8 mouse cellular contexts compared by ENCODE assay signal in the genomic region with DNA sequence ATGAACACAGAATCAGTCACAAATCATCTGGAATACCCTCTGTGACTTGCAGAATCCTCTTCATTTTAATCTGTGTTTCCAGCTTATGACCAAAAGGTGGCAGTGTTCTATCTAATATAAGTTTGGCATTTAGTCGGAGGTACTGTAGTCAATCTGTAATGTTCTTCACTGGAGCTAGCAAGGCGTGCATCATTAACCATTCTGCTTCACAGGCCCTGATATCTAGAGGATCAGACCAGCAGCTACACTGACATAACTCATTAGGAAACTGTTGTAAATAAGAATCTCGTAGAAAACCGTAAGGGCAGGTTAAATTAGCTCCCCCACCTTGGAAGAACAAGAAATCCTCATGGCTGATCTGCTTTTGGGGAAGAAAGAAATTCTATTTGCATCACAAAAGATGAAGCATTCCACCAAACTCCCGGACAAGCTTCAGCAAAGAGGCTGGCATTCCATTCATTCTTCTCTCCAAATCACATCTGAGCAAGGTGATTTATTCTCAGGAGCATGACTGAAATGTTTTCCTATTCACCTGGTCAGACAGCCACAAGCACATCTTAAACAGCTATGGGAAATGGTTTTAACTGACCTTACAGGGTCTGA.
DNase-seq lines count a peak whose midpoint lies in the region; ATAC-seq lines count a peak whose summit lies in the region.

No protein-coding gene starts in this region.

- no peak overlapping the region for H3K4me2 ChIP-seq in hindbrain, embryonic 16.5 days (ENCODE audit: low read length)

- H3K27ac ChIP-seq in hindbrain, embryonic 16.5 days (ENCODE audit: low read depth, low read length) = 0 out of 2 replicates have a peak overlapping the region, but pooled peaks have one; percentile 17

- no peaks in the 10 kb centered on the region for H3K27me3 ChIP-seq in hindbrain, embryonic 16.5 days (replicated peaks; ENCODE audit: control insufficient read depth, insufficient read depth, low read length)

- 11% methylated on average over 5 of the region's 5 CpGs for WGBS in hindbrain, embryonic 16.5 days

- H3K4me1 ChIP-seq in hindbrain, embryonic 16.5 days (ENCODE audit: control insufficient read depth, insufficient read depth, low read depth, low read length) = no peaks in the 10 kb centered on the region

- H3K9ac ChIP-seq in hindbrain, embryonic 16.5 days (ENCODE audit: low read depth, low read length) = no peak overlapping the region

- no peaks in the 10 kb centered on the region for H3K9me3 ChIP-seq in hindbrain, embryonic 16.5 days (ENCODE audit: control insufficient read depth, low read length)

- no peak overlapping the region for H3K4me3 ChIP-seq in hindbrain, embryonic 16.5 days (ENCODE audit: low read length)

- DNase-seq in cerebellum, postnatal 14 days = peak; percentile 4 to 21
- no peak for DNase-seq in cerebellum, adult 11 months
- peak; percentile 1 for DNase-seq in right cerebral cortex, adult 18-20 months
- no peak for DNase-seq in right cerebral cortex, postnatal 14 days
- DNase-seq in urinary bladder, postnatal 25 days (ENCODE audit: low spot score) = no peak
- no peak for DNase-seq in c-Kit-positive CD71-positive TER-119-positive erythroid progenitor cells, embryonic 14.5 days (ENCODE audit: low spot score)

- no peaks in the 10 kb centered on the region for H3K36me3 ChIP-seq in hindbrain, embryonic 16.5 days (ENCODE audit: control insufficient read depth, insufficient read depth, low read length)

- ATAC-seq in hindbrain, embryonic 16.5 days = peak; percentile 86
- no peak for ATAC-seq in megakaryocyte progenitor cell, adult 5-6 weeks (replicated peaks; ENCODE audit: poor library complexity)

Comparison
In these comparisons a context has a peak if more than half of its experiments do, and no peak if none do; other contexts are left out.
1. DNase-seq: peak in cerebellum, postnatal 14 days (2 of 2) and right cerebral cortex, adult 18-20 months (single experiment); none in cerebellum, adult 11 months (single experiment), right cerebral cortex, postnatal 14 days (single experiment), urinary bladder, postnatal 25 days (single experiment) and c-Kit-positive CD71-positive TER-119-positive erythroid progenitor cells, embryonic 14.5 days (single experiment).